Mouse (Mus musculus) embryonic facial prominence, embryonic 10.5 days (tissue): Measurements from ENCODE around the gene BC035947. TPM values are rescaled to one million over a fixed set of nuclear protein-coding genes. Genes with fewer than 3 reads are reported as not detected.

Source experiments
- polyA plus RNA-seq: library from polyadenylated mRNA; unstranded; fragments of >200 nt; fragmentation: Nextera tagmentation; extraction: Ambion mirVana; gene quantifications from 2 replicates; pipeline ENCODE4 v1.2.1, GENCODE M21; 2016

BC035947 gene
- polyA plus RNA-seq, 1 experiment from 2014 or later, result 0.54 TPM

Other genes starting within 250 kb of the BC035947 start
- 5.6 and 9.0 TPM in 2 replicates for gene Sgpp2, start 201.8 kb downstream of the BC035947 start, polyA plus RNA-seq
- gene Farsb, start 23.3 kb downstream of the BC035947 start, polyA plus RNA-seq, result 152 and 155 TPM in 2 replicates
- 0.45 and 0.91 TPM in 2 replicates for gene Mogat1, start 1.2 kb downstream of the BC035947 start, polyA plus RNA-seq
- 83.9 and 84.3 TPM in 2 replicates for gene Acsl3, start 145.7 kb upstream of the BC035947 start, polyA plus RNA-seq
- gene Utp14b, start 145.9 kb upstream of the BC035947 start, polyA plus RNA-seq, result 4.5 and 4.8 TPM in 2 replicates